Mouse (Mus musculus) kidney, adult 2 months (tissue): ENCODE measurements around the gene Atoh8. TPM values are rescaled to one million over a fixed set of nuclear protein-coding genes. Genes with fewer than 3 reads are reported as not detected.

Experiments used
- DNase-seq: peaks from one replicate; pipeline ENCODE4 v3.0.0; 2021
- H3K27ac ChIP-seq: fragments of 200-500 bp; 2 replicates; pipeline ENCODE4 v1.5.1; 2012; ENCODE audit warnings: low read depth, low read length, control low read depth, inconsistent platforms; ENCODE audit not compliant: insufficient read depth
- H3K27me3 ChIP-seq: fragments of 200-500 bp; replicated peaks from 2 replicates; pipeline ENCODE4 v1.6.1; 2012; ENCODE audit warnings: mild to moderate bottlenecking, moderate library complexity, low read length, inconsistent platforms; ENCODE audit not compliant: control insufficient read depth, insufficient read depth
- H3K36me3 ChIP-seq: fragments of 200-500 bp; 2 replicates; pipeline ENCODE4 v1.6.1; 2012; ENCODE audit warnings: mild to moderate bottlenecking, moderate library complexity, low read length, inconsistent platforms; ENCODE audit not compliant: control insufficient read depth, insufficient read depth
- H3K4me1 ChIP-seq: fragments of 200-500 bp; 2 replicates; pipeline ENCODE4 v1.6.1; 2011; ENCODE audit warnings: low read length; ENCODE audit not compliant: control insufficient read depth, insufficient read depth
- H3K4me3 ChIP-seq: fragments of 200-500 bp; 2 replicates; pipeline ENCODE4 v1.5.1; 2011; ENCODE audit warnings: mild to moderate bottlenecking, low read depth, low read length, control low read depth; ENCODE audit not compliant: insufficient read depth
- CTCF ChIP-seq: fragments of 200-500 bp; conservative IDR thresholded peaks from 2 replicates; pipeline ENCODE4 v1.5.1; 2011; ENCODE audit warnings: low read depth, mild to moderate bottlenecking, control low read depth, low read length, moderate library complexity, mixed read lengths; ENCODE audit not compliant: insufficient read depth, insufficient read length
- POLR2A ChIP-seq: fragments of 200-500 bp; IDR thresholded peaks from one replicate; pipeline ENCODE4 v1.6.1; 2011; ENCODE audit warnings: low read depth, low read length, control low read depth
- WGBS: fragments of 180-500 bp; shearing (Covaris S2); methylation state at CpG from one replicate; pipeline ENCODE4 v1.1.7; 2018; 5-methylcytosine and 5-hydroxymethylcytosine counted together
- polyA plus RNA-seq: library from polyadenylated mRNA; depleted of rRNA; stranded (reverse); fragments of >200 nt; gene quantifications from 2 replicates; pipeline ENCODE4 v1.2.3, GENCODE M21; 2012

Gene Atoh8
- polyA plus RNA-seq, 1 experiment = 7.7 TPM

- peak; percentile 58 for DNase-seq
- Histone ChIP-seq H3K4me3 (no peak overlapping the region), H3K36me3 (no peaks in the 10 kb centered on the region), H3K27me3 (no peaks in the 10 kb centered on the region), H3K4me1 (no peaks in the 10 kb centered on the region), H3K27ac (peak overlapping the region; percentile 20; the same call in 1 of the 2 replicates)
- TF ChIP-seq POLR2A (no peak), CTCF (no peak)
- 69% methylated on average over 6 of the region's 6 CpGs for WGBS
These were observed 30.3 kb upstream of the Atoh8 start for GRCm38 (mm10) chr6:72265664-72266063.

GRCm38 (mm10) chr6:72263679-72264265, 28.4 kb upstream of the Atoh8 start:
- WGBS = 69% methylated on average over 5 of the region's 5 CpGs
- Histone ChIP-seq H3K36me3 (no peaks in the 10 kb centered on the region), H3K4me3 (no peak overlapping the region), H3K27ac (no peak overlapping the region), H3K4me1 (no peaks in the 10 kb centered on the region), H3K27me3 (no peaks in the 10 kb centered on the region)
- DNase-seq = no peak
- TF ChIP-seq POLR2A (no peak), CTCF (no peak)

DNA sequence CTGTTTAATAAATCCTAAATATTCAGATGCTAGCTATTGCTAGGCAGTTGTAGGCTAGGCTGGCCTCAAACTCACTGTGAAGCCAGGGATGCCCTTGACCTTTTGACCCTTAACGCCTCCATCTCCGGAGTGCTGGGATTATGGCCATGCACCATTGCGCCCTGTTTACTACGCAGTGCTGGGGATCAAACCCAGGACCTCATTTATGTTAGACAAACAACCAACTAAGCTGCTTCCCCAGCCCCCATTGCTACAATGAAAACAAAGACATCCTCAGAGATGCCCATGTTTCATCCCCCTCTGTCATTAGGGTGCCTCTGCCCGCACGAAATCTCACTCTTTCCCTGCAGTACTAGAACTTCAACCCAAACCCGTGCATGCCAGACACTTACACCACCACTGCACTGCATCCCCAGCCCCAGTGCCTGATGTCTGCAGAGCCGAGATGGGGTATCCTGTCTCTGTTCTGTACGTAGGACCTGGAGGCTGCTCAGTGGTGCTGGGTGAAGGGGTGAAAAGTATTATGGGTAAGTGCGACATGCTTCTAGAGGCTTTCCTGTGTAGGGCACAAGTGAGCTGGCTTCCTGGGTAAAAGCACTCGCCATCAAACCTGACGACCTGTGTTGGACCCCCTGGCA, 26.4 kb upstream of the Atoh8 start:
- DNase-seq = no peak
- Histone ChIP-seq H3K4me3 (no peak overlapping the region), H3K4me1 (no peaks in the 10 kb centered on the region), H3K27ac (no peak overlapping the region), H3K36me3 (no peaks in the 10 kb centered on the region), H3K27me3 (no peaks in the 10 kb centered on the region)
- TF ChIP-seq CTCF = no peak
- no peak for TF ChIP-seq POLR2A
- 82% methylated on average over 12 of the region's 12 CpGs for WGBS

- Histone ChIP-seq H3K27ac (no peak overlapping the region), H3K36me3 (no peaks in the 10 kb centered on the region), H3K27me3 (no peaks in the 10 kb centered on the region), H3K4me3 (no peak overlapping the region), H3K4me1 (no peaks in the 10 kb centered on the region)
- DNase-seq = peak; percentile 91
- 35% methylated on average over 19 of the region's 19 CpGs for WGBS
- TF ChIP-seq POLR2A (no peak), CTCF (peak; percentile 97)
These were observed 25.8 kb upstream of the Atoh8 start for GRCm38 (mm10) chr6:72260981-72261682.

DNA sequence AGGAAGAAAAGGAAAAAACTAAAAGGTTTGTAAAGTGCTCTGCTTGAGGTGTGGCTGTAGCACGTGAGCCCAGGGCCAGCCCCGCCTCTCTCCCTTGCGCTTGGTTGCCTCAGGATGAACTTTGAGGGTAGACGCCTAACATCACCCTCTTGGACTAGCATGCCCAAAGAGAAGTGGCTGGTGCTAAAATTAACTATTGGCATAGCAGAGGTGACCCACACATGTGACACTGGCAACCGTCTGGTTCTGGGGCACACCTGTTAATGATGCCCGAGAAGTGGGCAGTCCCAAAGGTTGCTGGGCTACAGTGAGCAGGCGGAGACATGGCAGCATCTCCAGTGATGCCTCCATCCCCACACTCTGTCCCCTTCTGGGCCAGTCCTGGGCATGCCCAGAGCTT, 24.1 kb upstream of the Atoh8 start:
- Histone ChIP-seq H3K27me3 (no peaks in the 10 kb centered on the region), H3K36me3 (no peaks in the 10 kb centered on the region), H3K4me3 (no peak overlapping the region), H3K4me1 (no peaks in the 10 kb centered on the region), H3K27ac (no peak overlapping the region)
- TF ChIP-seq POLR2A = no peak
- no peak for TF ChIP-seq CTCF
- WGBS = 46% methylated on average over 7 of the region's 7 CpGs
- DNase-seq = peak; percentile 70

DNA sequence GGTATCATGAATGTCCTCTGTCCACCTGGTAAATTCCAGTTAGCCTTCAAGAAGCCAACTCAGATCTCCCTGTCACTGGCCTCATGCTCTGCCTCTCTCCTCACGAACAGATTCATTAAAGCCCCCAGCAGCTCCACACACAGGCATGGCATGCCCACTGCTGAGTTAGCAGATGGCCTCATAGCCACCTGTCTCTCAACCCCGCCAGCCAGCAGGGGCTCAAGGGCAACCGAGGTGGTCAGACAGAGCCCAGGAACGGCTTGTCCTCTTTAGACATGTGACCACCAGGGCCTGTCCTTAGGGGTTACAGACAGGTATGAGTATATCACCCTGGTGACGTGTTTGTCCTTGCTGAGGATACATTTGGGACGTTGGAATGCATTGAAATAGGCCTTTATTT, 19.9 kb upstream of the Atoh8 start:
- Histone ChIP-seq H3K27ac (no peak overlapping the region), H3K27me3 (no peaks in the 10 kb centered on the region), H3K4me1 (no peaks in the 10 kb centered on the region), H3K4me3 (no peak overlapping the region), H3K36me3 (no peaks in the 10 kb centered on the region)
- 75% methylated on average over 6 of the region's 6 CpGs for WGBS
- DNase-seq = no peak
- TF ChIP-seq CTCF (no peak), POLR2A (no peak)

DNA sequence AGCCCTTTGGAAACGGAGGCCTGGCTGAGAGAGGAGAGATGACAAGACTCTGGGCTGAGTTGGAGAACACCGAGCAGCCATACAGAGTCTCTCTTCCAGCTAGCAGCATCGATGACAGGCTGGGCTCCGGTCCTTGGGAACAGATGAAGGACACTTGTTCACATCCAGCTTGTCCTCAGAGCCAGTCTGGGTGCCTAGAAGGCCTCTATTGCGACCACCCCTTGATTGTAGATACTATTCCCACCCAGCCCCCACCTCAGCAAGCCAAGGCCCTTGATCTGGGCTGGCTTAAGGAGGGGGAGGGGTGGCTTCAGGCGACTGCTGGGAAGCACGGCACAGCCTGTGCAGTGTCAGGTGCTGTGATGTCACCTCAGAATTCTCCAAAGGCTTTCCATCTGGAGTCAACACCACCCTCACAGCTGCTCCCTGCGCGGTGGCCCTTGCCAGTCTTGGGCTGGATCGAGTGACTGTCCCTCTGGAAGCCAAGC, 19.3 kb upstream of the Atoh8 start:
- Histone ChIP-seq H3K27me3 (no peaks in the 10 kb centered on the region), H3K27ac (no peak overlapping the region), H3K36me3 (no peaks in the 10 kb centered on the region), H3K4me3 (no peak overlapping the region), H3K4me1 (no peaks in the 10 kb centered on the region)
- TF ChIP-seq POLR2A = no peak
- TF ChIP-seq CTCF = no peak
- no peak for DNase-seq
- WGBS = 72% methylated on average over 10 of the region's 10 CpGs
